Mouse (Mus musculus): ENCODE measurements at regions not wholly inside any gene's neighbourhood (a gene's known extent, or its start where the extent isn't known, plus 50 kb on each side); places are given as distances from the start of the nearest gene placed in this dataset.
"Not testable (repeated sequence)": the region's sequence is repeated elsewhere in the genome, so short reads cannot be mapped to it uniquely, and the experiment has no call there.

- Histone ChIP-seq H3K27ac (no peak overlapping the region), H3K4me3 (no peak overlapping the region), H3K4me1 (no peaks in the 10 kb centered on the region), H3K9ac (no peak overlapping the region), H3K36me3 (no peaks in the 10 kb centered on the region), H3K9me3 (replicated peaks) (no peaks in the 10 kb centered on the region), H3K4me2 (no peak overlapping the region), H3K27me3 (replicated peaks) (no peaks in the 10 kb centered on the region)
- no peak for ATAC-seq
- 55% methylated on average over 1 of the region's 1 CpGs for WGBS (ENCODE audit: insufficient replicate concordance)
Measured at GRCm38 (mm10) chr12:36945964-36946363, 162.4 kb upstream of the Meox2 start.

- Histone ChIP-seq H3K4me1 (no peaks in the 10 kb centered on the region), H3K4me2 (no peak overlapping the region), H3K4me3 (no peak overlapping the region), H3K27me3 (replicated peaks) (no peaks in the 10 kb centered on the region), H3K27ac (no peak overlapping the region), H3K9me3 (replicated peaks) (no peaks in the 10 kb centered on the region), H3K36me3 (no peaks in the 10 kb centered on the region), H3K9ac (no peak overlapping the region)
- WGBS (ENCODE audit: insufficient replicate concordance): 83% methylated on average over 3 of the region's 3 CpGs
- no peak for ATAC-seq
Measured at GRCm38 (mm10) chr12:36947902-36948301, 160.4 kb upstream of the Meox2 start.

DNA sequence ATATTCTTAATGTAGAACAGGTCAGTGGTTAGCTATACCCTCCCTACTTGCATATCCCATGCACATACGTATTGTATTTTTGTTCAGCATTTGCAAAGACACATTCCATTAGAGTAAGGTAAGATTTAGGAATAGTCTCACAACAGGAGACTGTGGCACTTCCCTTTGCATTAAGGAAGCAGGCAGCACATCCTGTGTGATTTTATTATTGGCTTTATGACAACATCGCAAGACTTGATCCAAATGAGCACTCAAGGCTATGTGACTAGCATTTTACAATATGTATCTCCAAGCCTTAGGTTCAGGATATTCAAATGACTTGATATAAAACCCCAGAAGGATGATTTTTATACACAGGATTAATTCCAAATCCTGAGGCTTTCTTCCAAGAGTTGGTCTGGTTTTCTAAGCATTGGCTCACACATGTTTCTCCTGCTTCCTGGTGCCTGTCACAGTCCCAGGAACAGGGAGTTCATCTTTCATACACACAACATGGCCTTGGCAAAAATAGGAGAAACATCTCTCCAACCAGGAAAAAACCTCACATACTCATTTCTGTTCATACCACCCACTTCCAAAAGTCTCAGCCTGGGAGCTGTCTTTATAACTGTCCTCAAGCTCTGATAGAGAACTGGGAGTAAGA is 159.1 kb upstream of the Meox2 start:
- no peak overlapping the region for H3K27ac ChIP-seq
- H3K9ac ChIP-seq: no peak overlapping the region
- H3K4me2 ChIP-seq: no peak overlapping the region
- H3K9me3 ChIP-seq (replicated peaks): no peaks in the 10 kb centered on the region
- ATAC-seq: no peak
- WGBS (ENCODE audit: insufficient replicate concordance): 73% methylated on average over 2 of the region's 2 CpGs
- no peak overlapping the region for H3K4me3 ChIP-seq
- no peaks in the 10 kb centered on the region for H3K27me3 ChIP-seq (replicated peaks)
- no peaks in the 10 kb centered on the region for H3K36me3 ChIP-seq
- H3K4me1 ChIP-seq: no peaks in the 10 kb centered on the region

DNA sequence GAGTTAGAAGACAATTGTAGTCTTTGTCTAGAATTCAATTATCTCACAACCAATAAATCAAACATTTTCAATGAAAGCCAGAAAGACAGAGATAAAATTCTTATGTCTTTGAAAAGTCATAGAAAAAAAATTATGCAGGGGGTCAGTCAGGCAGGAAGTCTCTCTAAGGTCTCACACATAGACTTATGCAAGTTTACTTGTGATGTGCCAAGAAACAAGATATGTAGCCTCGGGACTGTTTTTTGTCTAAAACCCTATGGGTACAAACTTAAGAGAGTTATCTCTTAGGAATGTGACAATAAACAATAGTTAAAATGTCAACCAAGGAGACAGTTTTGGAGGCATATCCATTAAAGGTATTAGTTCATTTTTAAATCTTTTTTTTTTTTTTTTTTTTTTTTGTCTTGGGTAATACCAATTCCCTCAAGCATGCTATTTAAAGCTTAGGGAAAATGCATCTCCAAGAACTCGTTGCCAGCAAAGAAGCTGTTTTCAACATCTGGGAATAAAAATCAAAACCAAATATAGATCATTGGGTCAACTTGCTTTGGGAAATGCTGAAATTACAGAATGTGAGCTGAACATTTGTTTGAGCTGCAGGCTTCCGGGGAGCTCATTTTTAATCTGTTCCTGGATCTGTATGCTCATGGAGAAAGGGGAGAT is 133.8 kb upstream of the Meox2 start:
- no peaks in the 10 kb centered on the region for H3K4me1 ChIP-seq
- no peak for ATAC-seq
- 61% methylated on average over 3 of the region's 3 CpGs for WGBS (ENCODE audit: insufficient replicate concordance)
- no peaks in the 10 kb centered on the region for H3K36me3 ChIP-seq
- no peaks in the 10 kb centered on the region for H3K27me3 ChIP-seq (replicated peaks)
- no peak overlapping the region for H3K9ac ChIP-seq
- H3K4me2 ChIP-seq: no peak overlapping the region
- H3K9me3 ChIP-seq (replicated peaks): no peaks in the 10 kb centered on the region
- no peak overlapping the region for H3K4me3 ChIP-seq
- no peak overlapping the region for H3K27ac ChIP-seq

GRCm38 (mm10) chr12:36977141-36977540 is 131.2 kb upstream of the Meox2 start:
- H3K27me3 ChIP-seq (replicated peaks): no peaks in the 10 kb centered on the region
- H3K4me2 ChIP-seq: no peak overlapping the region
- H3K9ac ChIP-seq: no peak overlapping the region
- no peak overlapping the region for H3K27ac ChIP-seq
- H3K4me1 ChIP-seq: no peaks in the 10 kb centered on the region
- ATAC-seq: no peak
- WGBS (ENCODE audit: insufficient replicate concordance): 39% methylated on average over 3 of the region's 3 CpGs
- H3K4me3 ChIP-seq: no peak overlapping the region
- H3K9me3 ChIP-seq (replicated peaks): no peaks in the 10 kb centered on the region
- no peaks in the 10 kb centered on the region for H3K36me3 ChIP-seq

DNA sequence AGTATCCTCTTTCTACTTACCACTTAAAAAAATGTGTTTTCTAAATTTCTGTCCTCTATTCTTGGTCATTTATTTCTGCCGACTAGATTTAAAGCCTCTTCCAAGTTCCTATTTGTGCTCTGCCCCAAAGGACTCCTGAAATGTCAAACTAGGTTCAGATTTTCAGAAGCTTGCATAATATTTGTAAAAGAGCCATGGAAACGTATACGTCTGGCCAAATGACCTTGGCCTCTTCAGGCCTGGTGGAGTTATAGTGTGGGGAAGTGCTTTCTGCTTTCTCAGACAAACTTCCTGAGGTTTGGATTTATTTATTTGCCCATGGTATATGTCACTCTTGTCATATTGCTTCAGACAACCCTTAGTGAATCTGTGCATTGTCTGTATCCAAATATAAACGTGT is 117.2 kb upstream of the Meox2 start:
- Histone ChIP-seq H3K36me3 (no peaks in the 10 kb centered on the region), H3K27me3 (replicated peaks) (no peaks in the 10 kb centered on the region), H3K4me2 (no peak overlapping the region), H3K9ac (no peak overlapping the region), H3K9me3 (replicated peaks) (no peaks in the 10 kb centered on the region), H3K27ac (no peak overlapping the region), H3K4me3 (no peak overlapping the region), H3K4me1 (no peaks in the 10 kb centered on the region)
- ATAC-seq: no peak
- 62% methylated on average over 4 of the region's 4 CpGs for WGBS (ENCODE audit: insufficient replicate concordance)

DNA sequence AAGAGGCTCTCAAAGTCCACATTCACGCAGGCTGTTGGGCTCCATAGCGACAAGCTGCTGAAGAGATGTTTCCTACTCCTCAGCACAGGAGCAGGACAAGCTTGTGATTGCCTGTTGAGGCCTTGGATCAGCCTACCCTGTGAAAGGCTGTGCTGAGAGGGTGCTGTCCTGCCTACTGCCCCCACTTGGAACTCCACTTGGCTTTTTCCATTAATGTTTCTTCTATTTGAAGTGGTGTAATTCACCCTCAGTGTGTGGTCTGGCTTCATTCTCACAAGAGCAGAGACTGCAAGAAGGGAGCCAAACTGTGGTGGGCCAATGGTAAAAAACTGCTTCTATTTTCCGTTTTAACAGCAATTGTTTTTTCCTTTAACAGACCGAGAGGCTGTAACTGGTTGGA is 116.4 kb upstream of the Meox2 start:
- Histone ChIP-seq H3K9me3 (replicated peaks) (no peaks in the 10 kb centered on the region), H3K27me3 (replicated peaks) (no peaks in the 10 kb centered on the region), H3K9ac (no peak overlapping the region), H3K4me1 (no peaks in the 10 kb centered on the region), H3K36me3 (no peaks in the 10 kb centered on the region), H3K4me2 (no peak overlapping the region), H3K4me3 (no peak overlapping the region), H3K27ac (no peak overlapping the region)
- no peak for ATAC-seq
- 62% methylated on average over 4 of the region's 4 CpGs for WGBS (ENCODE audit: insufficient replicate concordance)

- Histone ChIP-seq H3K36me3 (no peaks in the 10 kb centered on the region), H3K4me2 (no peak overlapping the region), H3K9ac (no peak overlapping the region), H3K9me3 (replicated peaks) (no peaks in the 10 kb centered on the region), H3K27ac (no peak overlapping the region), H3K4me1 (no peaks in the 10 kb centered on the region), H3K27me3 (replicated peaks) (no peaks in the 10 kb centered on the region), H3K4me3 (no peak overlapping the region)
- no peak for ATAC-seq
- WGBS (ENCODE audit: insufficient replicate concordance): 44% methylated on average over 3 of the region's 3 CpGs
Measured at GRCm38 (mm10) chr12:37001401-37001800, 106.9 kb upstream of the Meox2 start.

- Histone ChIP-seq H3K4me3 (no peak overlapping the region), H3K27ac (no peak overlapping the region), H3K27me3 (replicated peaks) (no peaks in the 10 kb centered on the region), H3K9me3 (replicated peaks) (no peaks in the 10 kb centered on the region), H3K4me2 (no peak overlapping the region), H3K36me3 (no peaks in the 10 kb centered on the region), H3K4me1 (no peaks in the 10 kb centered on the region), H3K9ac (no peak overlapping the region)
- 56% methylated on average over 1 of the region's 1 CpGs for WGBS (ENCODE audit: insufficient replicate concordance)
- no peak for ATAC-seq
Measured at GRCm38 (mm10) chr12:37005262-37005661, 103.1 kb upstream of the Meox2 start.

GRCm38 (mm10) chr12:37010306-37010705 is 98.0 kb upstream of the Meox2 start:
- H3K4me1 ChIP-seq: no peaks in the 10 kb centered on the region
- H3K9me3 ChIP-seq (replicated peaks): no peaks in the 10 kb centered on the region
- H3K27me3 ChIP-seq (replicated peaks): no peaks in the 10 kb centered on the region
- H3K9ac ChIP-seq: no peak overlapping the region
- WGBS (ENCODE audit: insufficient replicate concordance): 75% methylated on average over 1 of the region's 1 CpGs
- no peak overlapping the region for H3K27ac ChIP-seq
- H3K4me2 ChIP-seq: no peak overlapping the region
- no peak overlapping the region for H3K4me3 ChIP-seq
- H3K36me3 ChIP-seq: no peaks in the 10 kb centered on the region
- no peak for ATAC-seq

DNA sequence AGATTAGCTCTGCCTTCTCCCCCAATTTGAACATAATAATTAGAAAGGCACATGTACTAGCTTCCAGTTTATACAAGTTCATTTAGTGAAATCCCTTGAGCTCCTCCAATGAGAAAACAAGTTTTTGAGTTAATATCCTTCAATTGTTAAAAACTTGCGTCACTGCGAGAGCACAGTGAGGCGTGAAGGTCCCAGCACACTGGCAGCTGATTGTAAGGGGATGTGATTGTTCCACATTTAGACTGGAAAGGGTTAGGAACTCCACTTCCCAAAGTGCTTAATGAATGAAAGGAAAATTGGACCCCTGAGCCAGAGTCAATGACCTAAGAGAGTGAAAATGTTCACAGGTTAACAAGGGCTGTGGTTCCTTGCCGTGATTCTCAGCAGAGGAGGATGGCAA is 93.9 kb upstream of the Meox2 start:
- H3K4me1 ChIP-seq: no peaks in the 10 kb centered on the region
- H3K9ac ChIP-seq: no peak overlapping the region
- WGBS (ENCODE audit: insufficient replicate concordance): 77% methylated on average over 4 of the region's 4 CpGs
- H3K27ac ChIP-seq: no peak overlapping the region
- H3K27me3 ChIP-seq (replicated peaks): no peaks in the 10 kb centered on the region
- H3K9me3 ChIP-seq (replicated peaks): no peaks in the 10 kb centered on the region
- no peaks in the 10 kb centered on the region for H3K36me3 ChIP-seq
- H3K4me3 ChIP-seq: no peak overlapping the region
- no peak overlapping the region for H3K4me2 ChIP-seq
- ATAC-seq: no peak

DNA sequence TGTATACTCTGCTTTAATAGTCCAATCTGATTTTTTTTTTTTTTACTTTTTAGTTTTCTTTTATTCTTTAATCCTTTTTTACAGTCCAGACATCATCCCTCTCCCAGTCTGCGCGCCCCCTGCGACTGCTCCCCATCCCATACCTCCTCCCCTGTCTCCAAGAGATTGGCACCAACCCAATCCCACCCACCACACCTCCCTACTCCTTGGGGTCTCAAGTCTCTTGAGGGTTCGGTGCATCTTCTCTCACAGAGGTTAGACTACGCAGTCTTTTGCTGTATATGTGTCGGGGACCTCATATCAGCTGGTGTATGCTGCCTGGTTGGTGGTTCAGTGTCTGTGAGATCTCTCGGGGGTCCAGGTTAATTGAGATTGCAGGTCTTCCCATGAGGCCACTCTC is 93.4 kb upstream of the Meox2 start:
- H3K4me2 ChIP-seq; H3K27ac ChIP-seq; ATAC-seq; H3K27me3 ChIP-seq (replicated peaks); H3K9me3 ChIP-seq (replicated peaks); H3K4me3 ChIP-seq; H3K36me3 ChIP-seq; H3K4me1 ChIP-seq; H3K9ac ChIP-seq: not testable (repeated sequence)
- WGBS (ENCODE audit: insufficient replicate concordance): 69% methylated on average over 7 of the region's 7 CpGs
